Mouse (Mus musculus): ENCODE results near the gene Lancl1.

GRCm38 (mm10) chr1:67039083-67039482 is 411 bp upstream of the Lancl1 start:
- TF ChIP-seq CTCF (IDR thresholded peaks at IDR 0.05; ENCODE audit: low read depth, low read length) (no peak), TAL1 (conservative IDR thresholded peaks at IDR 0.05; ENCODE audit: low read depth, low read length) (no peak), GATA2 (IDR thresholded peaks at IDR 0.05; ENCODE audit: borderline replicate concordance, low read depth, low read length) (no peak), POLR2AphosphoS5 (IDR thresholded peaks at IDR 0.05; ENCODE audit: insufficient replicate concordance, low read depth, low read length) (no peak)

Measured in G1E (cell line).